Mouse (Mus musculus) CH12.LX (cell line): ENCODE results near the gene Agpat2.

Experiments used
- CTCF ChIP-seq, 2 experiments: IDR thresholded peaks in 1 of 2; conservative IDR thresholded peaks in 1 of 2; 2 replicates each; pipeline ENCODE4 v1.5.1; 2011 to 2012; ENCODE audit warnings: low read depth in 2 of 2, low read length in 2 of 2, improper control_type of control experiment in 1 of 2, inconsistent platforms in 1 of 2, mild to moderate bottlenecking in 1 of 2, moderate library complexity in 1 of 2
- EP300 ChIP-seq: IDR thresholded peaks from 2 replicates; pipeline ENCODE4 v1.6.1; 2011; ENCODE audit warnings: low read length, improper control_type of control experiment
- MAFK ChIP-seq: IDR thresholded peaks from 2 replicates; pipeline ENCODE4 v1.6.1; 2011; ENCODE audit warnings: low read length, improper control_type of control experiment; ENCODE audit not compliant: insufficient replicate concordance
- MYC ChIP-seq: IDR thresholded peaks from 2 replicates; pipeline ENCODE4 v1.6.1; 2011; ENCODE audit warnings: low read depth, mild to moderate bottlenecking, improper control_type of control experiment, low read length
- NELFE ChIP-seq: IDR thresholded peaks from 2 replicates; pipeline ENCODE4 v1.6.1; 2011; ENCODE audit warnings: low read depth, low read length, improper control_type of control experiment
- PAX5 ChIP-seq: IDR thresholded peaks from 2 replicates; pipeline ENCODE4 v1.6.1; 2012; ENCODE audit warnings: low read length, inconsistent platforms, mixed read lengths
- POLR2A ChIP-seq: IDR thresholded peaks from 2 replicates; pipeline ENCODE4 v1.6.1; 2011; ENCODE audit warnings: low read depth, mild to moderate bottlenecking, improper control_type of control experiment, low read length
- TBP ChIP-seq: conservative IDR thresholded peaks from 2 replicates; pipeline ENCODE4 v1.6.1; 2011; ENCODE audit warnings: low read depth, low read length, improper control_type of control experiment
- TCF12 ChIP-seq: IDR thresholded peaks from 2 replicates; pipeline ENCODE4 v1.6.1; 2014; ENCODE audit warnings: low read depth, mild to moderate bottlenecking, inconsistent platforms, low read length, improper control_type of control experiment
- UBTF ChIP-seq: IDR thresholded peaks from 2 replicates; pipeline ENCODE4 v1.6.1; 2012; ENCODE audit warnings: low read depth, mild to moderate bottlenecking, inconsistent platforms, low read length, improper control_type of control experiment, moderate library complexity
- ZC3H11A ChIP-seq: IDR thresholded peaks from 2 replicates; pipeline ENCODE4 v1.6.1; 2012; ENCODE audit warnings: low read depth, mild to moderate bottlenecking, inconsistent platforms, low read length, improper control_type of control experiment
- ZKSCAN1 ChIP-seq: IDR thresholded peaks from 2 replicates; pipeline ENCODE4 v1.6.1; 2012; ENCODE audit warnings: low read depth, inconsistent platforms, low read length, improper control_type of control experiment, borderline replicate concordance

DNA sequence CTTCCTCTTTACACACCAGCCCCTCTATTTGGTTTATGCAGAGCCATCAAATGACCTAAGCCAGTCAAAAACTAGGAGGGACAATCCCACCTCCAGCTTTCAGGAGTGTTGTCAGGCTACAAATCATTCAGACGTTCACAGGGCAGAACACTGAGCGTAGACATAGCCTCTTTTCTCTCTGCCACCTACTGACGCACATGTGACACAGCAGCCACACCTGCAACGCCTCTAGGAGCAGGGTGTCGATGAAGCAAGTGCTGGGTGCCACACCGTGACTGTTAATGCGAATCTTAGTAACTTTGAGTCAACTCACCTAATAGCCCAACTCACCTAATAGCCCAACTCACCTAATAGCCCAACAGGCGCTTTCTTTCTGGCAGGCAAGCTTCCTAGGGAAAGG, 34.9 kb upstream of the Agpat2 start:
- TF ChIP-seq CTCF (conservative IDR thresholded peaks at IDR 0.05 in 1 of 2, IDR thresholded peaks at IDR 0.05 in 1 of 2; ENCODE audit: low read depth in 2 of 2, low read length in 2 of 2) (peak; percentile 22 to 66; a peak in 3 of 4 replicates), MAFK (no peak), POLR2A (peak; percentile 58), MYC (peak; percentile 87), NELFE (no peak), UBTF (no peak), ZKSCAN1 (no peak), ZC3H11A (no peak), EP300 (no peak), PAX5 (no peak), TCF12 (no peak; the same call in 1 of the 2 replicates), TBP (peak; percentile 50; the same call in 1 of the 2 replicates)
